Mouse (Mus musculus): Measurements from ENCODE around the gene Ethe1. TPM values are rescaled to one million over a fixed set of nuclear protein-coding genes. Genes with fewer than 3 reads are reported as not detected.

The Ethe1 gene
- polyA plus RNA-seq, 1 experiment from 2014 or later, result 28.2 TPM

DNA sequence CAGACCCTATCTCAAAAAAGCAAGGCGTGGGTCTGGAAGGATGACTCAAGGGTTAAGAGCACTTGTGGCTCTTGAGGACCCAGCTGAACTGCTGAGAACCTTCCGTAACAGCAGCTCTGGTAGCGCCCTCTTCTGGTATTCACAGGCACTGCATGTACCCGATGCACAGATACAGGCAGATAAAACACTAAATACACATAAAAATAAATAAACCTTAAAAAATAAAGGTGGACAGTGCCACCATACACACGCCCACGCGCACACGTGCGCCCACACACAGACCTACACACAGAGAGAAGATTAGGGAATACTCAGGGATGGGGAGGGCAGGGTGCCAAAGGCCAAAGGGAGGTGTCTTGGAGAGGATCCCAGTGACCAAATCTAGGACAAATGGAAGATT is 55.1 kb downstream of the Ethe1 start:
- H3K36me3 ChIP-seq, result no peaks in the 10 kb centered on the region
- H3K9ac ChIP-seq, result no peak overlapping the region
- WGBS, result 14% methylated on average over 9 of the region's 9 CpGs
- peaks cover 10% of the 10 kb centered on the region for H3K4me1 ChIP-seq
- no peak overlapping the region for H3K27ac ChIP-seq
- no peak overlapping the region for H3K4me2 ChIP-seq (replicated peaks)
- no peak for ATAC-seq (ENCODE audit: low FRiP score, low read depth)
- peaks cover 59% of the 10 kb centered on the region for H3K27me3 ChIP-seq
- no peaks in the 10 kb centered on the region for H3K9me3 ChIP-seq
- no peak overlapping the region for H3K4me3 ChIP-seq

DNA sequence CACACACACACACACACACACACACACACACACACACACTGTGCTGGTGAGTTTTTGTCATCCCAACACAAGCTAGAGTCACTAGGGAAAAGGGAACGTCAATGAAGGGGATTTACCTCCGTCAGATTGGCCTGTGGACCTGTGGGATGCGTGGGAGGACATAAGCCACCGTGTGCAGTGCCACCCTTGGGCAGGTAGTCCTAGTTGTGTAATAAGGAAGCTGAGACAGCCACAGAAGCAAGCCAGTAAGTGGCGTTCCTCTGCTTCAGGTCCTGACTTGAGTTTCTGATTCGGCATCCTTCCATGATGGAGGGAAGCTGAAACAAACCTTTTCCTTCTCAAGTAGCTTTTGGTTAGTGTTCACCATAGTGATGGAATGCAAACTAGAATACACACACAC is 57.1 kb downstream of the Ethe1 start:
- Histone ChIP-seq H3K9ac (no peak overlapping the region), H3K27ac (no peak overlapping the region), H3K4me3 (no peak overlapping the region), H3K36me3 (no peaks in the 10 kb centered on the region), H3K4me1 (no peaks in the 10 kb centered on the region), H3K9me3 (no peaks in the 10 kb centered on the region), H3K4me2 (replicated peaks) (no peak overlapping the region), H3K27me3 (peaks cover 39% of the 10 kb centered on the region)
- WGBS, result 79% methylated on average over 6 of the region's 6 CpGs
- no peak for ATAC-seq (ENCODE audit: low FRiP score, low read depth)

GRCm38 (mm10) chr7:24644996-24645395 is 57.7 kb downstream of the Ethe1 start:
- H3K36me3 ChIP-seq, result no peaks in the 10 kb centered on the region
- H3K4me3 ChIP-seq, result no peak overlapping the region
- H3K27ac ChIP-seq, result no peak overlapping the region
- no peaks in the 10 kb centered on the region for H3K4me1 ChIP-seq
- WGBS, result 68% methylated on average over 7 of the region's 7 CpGs
- no peak overlapping the region for H3K9ac ChIP-seq
- no peak overlapping the region for H3K4me2 ChIP-seq (replicated peaks)
- peaks cover 34% of the 10 kb centered on the region for H3K27me3 ChIP-seq
- no peaks in the 10 kb centered on the region for H3K9me3 ChIP-seq
- no peak for ATAC-seq (ENCODE audit: low FRiP score, low read depth)

DNA sequence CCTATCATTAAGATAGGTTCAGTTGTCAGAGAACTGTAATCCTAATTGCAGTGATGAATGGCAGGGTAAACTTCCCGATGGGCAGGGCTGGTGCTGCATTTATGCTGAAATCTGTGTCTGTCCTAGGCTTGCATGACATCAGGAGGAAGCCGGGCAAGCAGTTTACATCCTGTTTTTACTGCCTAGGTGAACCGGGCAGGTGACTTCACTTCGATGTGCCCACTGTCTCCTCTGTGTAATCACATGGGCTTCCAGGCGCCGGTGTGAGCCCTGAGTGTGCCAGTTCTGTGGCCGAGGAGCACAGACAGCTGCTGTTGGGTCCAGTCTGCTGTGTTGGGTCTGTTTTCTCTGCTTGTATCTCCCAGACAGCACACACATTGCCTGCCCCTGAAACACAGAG is 59.1 kb downstream of the Ethe1 start:
- Histone ChIP-seq H3K27ac (no peak overlapping the region), H3K27me3 (peaks cover 19% of the 10 kb centered on the region), H3K4me1 (no peaks in the 10 kb centered on the region), H3K4me2 (replicated peaks) (no peak overlapping the region), H3K9me3 (no peaks in the 10 kb centered on the region), H3K4me3 (no peak overlapping the region), H3K9ac (no peak overlapping the region), H3K36me3 (no peaks in the 10 kb centered on the region)
- 69% methylated on average over 7 of the region's 7 CpGs for WGBS
- ATAC-seq (ENCODE audit: low FRiP score, low read depth), result no peak

- Histone ChIP-seq H3K4me1 (no peaks in the 10 kb centered on the region), H3K9me3 (no peaks in the 10 kb centered on the region), H3K27ac (no peak overlapping the region), H3K4me3 (no peak overlapping the region), H3K4me2 (replicated peaks) (no peak overlapping the region), H3K27me3 (no peaks in the 10 kb centered on the region), H3K9ac (no peak overlapping the region), H3K36me3 (no peaks in the 10 kb centered on the region)
- WGBS, result 23% methylated on average over 7 of the region's 7 CpGs
- ATAC-seq (ENCODE audit: low FRiP score, low read depth), result no peak
Measured at GRCm38 (mm10) chr7:24653681-24654080, 66.3 kb downstream of the Ethe1 start.

Other genes with a start within 250 kb of the Ethe1 start
- gene Lypd5, start 238.3 kb upstream of the Ethe1 start, polyA plus RNA-seq (2015; fragmentation: Nextera tagmentation; extraction: Ambion mirVana), result not detected in 2 replicates
- 1.4 and 2.4 TPM in 2 replicates for gene Kcnn4, start 217.3 kb upstream of the Ethe1 start, polyA plus RNA-seq (2015; fragmentation: Nextera tagmentation; extraction: Ambion mirVana)
- 24.5 and 25.1 TPM in 2 replicates for gene Smg9, start 187.9 kb upstream of the Ethe1 start, polyA plus RNA-seq (2015; fragmentation: Nextera tagmentation; extraction: Ambion mirVana)
- not detected in 2 replicates for gene Irgc1, start 135.2 kb upstream of the Ethe1 start, polyA plus RNA-seq (2015; fragmentation: Nextera tagmentation; extraction: Ambion mirVana)
- 3.3 and 3.5 TPM in 2 replicates for gene Plaur, start 125.1 kb upstream of the Ethe1 start, polyA plus RNA-seq (2015; fragmentation: Nextera tagmentation; extraction: Ambion mirVana)
- 6.3 and 6.5 TPM in 2 replicates for gene Cadm4, start 105.5 kb upstream of the Ethe1 start, polyA plus RNA-seq (2015; fragmentation: Nextera tagmentation; extraction: Ambion mirVana)
- gene Zfp428, start 80.5 kb upstream of the Ethe1 start, polyA plus RNA-seq (2015; fragmentation: Nextera tagmentation; extraction: Ambion mirVana), result 64.2 and 68.3 TPM in 2 replicates
- 0.42 and 0.66 TPM in 2 replicates for gene AC161166.1, start 75.1 kb upstream of the Ethe1 start, polyA plus RNA-seq (2015; fragmentation: Nextera tagmentation; extraction: Ambion mirVana)
- 6.8 and 8.1 TPM in 2 replicates for gene Irgq, start 56.9 kb upstream of the Ethe1 start, polyA plus RNA-seq (2015; fragmentation: Nextera tagmentation; extraction: Ambion mirVana)
- gene Pinlyp, start 41.4 kb upstream of the Ethe1 start, polyA plus RNA-seq (2015; fragmentation: Nextera tagmentation; extraction: Ambion mirVana), result not detected in 2 replicates
- gene Xrcc1, start 41.3 kb upstream of the Ethe1 start, polyA plus RNA-seq (2015; fragmentation: Nextera tagmentation; extraction: Ambion mirVana), result 125 and 131 TPM in 2 replicates
- 5.9 and 6.2 TPM in 2 replicates for gene Zfp575, start 98 bp downstream of the Ethe1 start, polyA plus RNA-seq (2015; fragmentation: Nextera tagmentation; extraction: Ambion mirVana)
- 0.24 and 0.34 TPM in 2 replicates for gene Phldb3, start 23.2 kb downstream of the Ethe1 start, polyA plus RNA-seq (2015; fragmentation: Nextera tagmentation; extraction: Ambion mirVana)
- 7.9 and 10.2 TPM in 2 replicates for gene Lypd3, start 49.0 kb downstream of the Ethe1 start, polyA plus RNA-seq (2015; fragmentation: Nextera tagmentation; extraction: Ambion mirVana)
- not detected in 2 replicates for gene Tex101, start 89.1 kb downstream of the Ethe1 start, polyA plus RNA-seq (2015; fragmentation: Nextera tagmentation; extraction: Ambion mirVana)
- gene BC049730, start 121.7 kb downstream of the Ethe1 start, polyA plus RNA-seq (2015; fragmentation: Nextera tagmentation; extraction: Ambion mirVana), result not detected in 2 replicates
- gene Gm4763, start 139.4 kb downstream of the Ethe1 start, polyA plus RNA-seq (2015; fragmentation: Nextera tagmentation; extraction: Ambion mirVana), result not detected in 2 replicates
- not detected in 2 replicates for gene Cd177, start 172.8 kb downstream of the Ethe1 start, polyA plus RNA-seq (2015; fragmentation: Nextera tagmentation; extraction: Ambion mirVana)
- 0.39 TPM in 1 of 2 replicates, not detected in the other for gene Ceacam10, start 189.7 kb downstream of the Ethe1 start, polyA plus RNA-seq (2015; fragmentation: Nextera tagmentation; extraction: Ambion mirVana)